Mouse (Mus musculus) brain, adult 2 months (tissue): ENCODE measurements around the gene Ssu2.

Experiments
- DNase-seq: peaks from one replicate; pipeline ENCODE4 v3.0.0; 2011; ENCODE audit warnings: low read depth, low spot score

Ssu2 gene

DNA sequence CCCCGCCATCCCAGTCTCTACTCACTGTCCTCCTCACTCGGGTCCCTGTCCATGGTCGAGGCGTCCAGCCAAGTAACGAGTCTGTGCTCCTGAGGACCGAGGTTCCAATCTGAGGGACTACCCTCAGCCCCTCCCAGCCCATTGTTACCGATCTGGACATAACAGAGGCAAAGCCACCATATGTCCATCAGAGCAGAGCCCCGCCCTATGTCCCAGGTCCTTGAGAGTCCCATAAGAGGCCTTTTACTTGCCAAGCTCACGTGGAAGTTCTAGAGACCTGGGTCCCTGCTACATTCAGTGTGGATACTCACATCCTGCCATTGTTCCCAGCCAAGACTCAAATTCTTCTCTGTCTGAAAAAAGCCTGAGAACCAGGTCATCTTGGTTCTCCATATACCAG, at the start of gene Ssu2:
Gene Ssu2, minus strand, starts transcription at position 77 of the 400 bp plus-strand sequence.
- DNase-seq: no peak

DNA sequence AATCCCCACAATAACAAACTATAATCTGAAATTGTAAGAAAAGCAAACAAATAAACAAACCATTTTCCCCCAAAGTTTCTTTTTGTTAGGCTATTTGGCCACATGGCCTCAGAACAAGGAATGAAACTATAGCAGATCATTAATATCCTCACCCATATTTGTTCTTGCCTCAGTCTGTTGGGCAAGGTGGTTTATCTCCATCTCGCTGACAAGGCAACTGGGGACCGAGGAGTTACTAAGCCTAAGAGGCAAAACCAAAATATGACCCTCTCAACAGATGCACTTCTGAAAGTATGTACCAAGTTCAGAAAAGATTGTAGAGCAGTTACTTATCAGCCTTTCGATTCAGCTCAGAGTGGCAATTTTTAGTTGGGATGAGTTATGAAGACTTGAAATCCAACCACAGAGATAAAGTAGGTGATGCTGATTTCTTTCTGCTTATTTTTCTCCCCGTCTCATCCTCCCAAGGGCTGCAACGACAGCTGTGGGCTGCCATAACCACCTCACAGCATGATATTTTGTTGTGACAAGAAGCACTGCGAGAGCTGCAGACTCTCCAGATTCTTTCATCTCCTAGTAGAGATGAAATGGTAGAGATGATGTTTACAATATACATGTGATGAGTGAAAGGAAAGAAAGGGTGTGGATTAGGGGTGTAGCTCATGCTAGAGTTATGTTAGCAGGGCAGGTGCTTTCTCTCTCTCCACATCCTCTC, 38.4 kb upstream of the Ssu2 start:
- peak; percentile 43 for DNase-seq

DNA sequence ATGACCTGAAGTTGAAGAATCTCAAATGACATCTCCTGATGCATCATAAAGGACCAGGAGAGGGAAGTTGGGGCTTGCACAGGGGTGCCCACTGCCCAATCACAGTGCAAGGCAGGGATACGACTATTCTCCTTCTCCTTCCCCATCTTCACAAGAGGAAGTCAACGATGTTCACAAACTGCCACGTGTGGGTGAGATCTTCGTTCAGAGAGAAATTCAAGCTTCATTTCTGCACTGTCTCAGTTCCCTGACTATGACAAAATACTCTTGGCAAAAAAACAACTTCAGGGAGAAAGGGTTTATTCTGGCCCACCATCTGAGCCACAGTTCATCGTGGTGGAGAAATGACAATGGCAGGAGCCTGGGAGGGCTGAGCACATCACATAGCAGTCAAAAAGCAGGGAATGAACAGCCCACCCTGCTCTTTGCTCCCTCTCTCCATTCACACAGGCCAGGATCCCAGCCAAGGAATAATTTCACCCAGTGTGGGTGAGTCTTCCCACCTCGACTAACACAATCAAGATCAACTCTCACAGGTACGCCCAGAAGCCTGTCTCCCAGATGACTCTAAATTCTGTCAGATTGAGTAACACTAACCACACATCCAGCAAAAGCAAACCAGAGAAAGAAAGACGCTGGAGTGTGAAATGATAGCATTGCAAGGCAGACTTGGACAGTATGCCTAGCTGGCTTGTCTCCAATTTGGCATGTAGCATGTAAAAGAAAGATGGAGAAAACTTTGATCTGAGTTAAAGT, 36.1 kb upstream of the Ssu2 start:
- peak; percentile 78 for DNase-seq

DNA sequence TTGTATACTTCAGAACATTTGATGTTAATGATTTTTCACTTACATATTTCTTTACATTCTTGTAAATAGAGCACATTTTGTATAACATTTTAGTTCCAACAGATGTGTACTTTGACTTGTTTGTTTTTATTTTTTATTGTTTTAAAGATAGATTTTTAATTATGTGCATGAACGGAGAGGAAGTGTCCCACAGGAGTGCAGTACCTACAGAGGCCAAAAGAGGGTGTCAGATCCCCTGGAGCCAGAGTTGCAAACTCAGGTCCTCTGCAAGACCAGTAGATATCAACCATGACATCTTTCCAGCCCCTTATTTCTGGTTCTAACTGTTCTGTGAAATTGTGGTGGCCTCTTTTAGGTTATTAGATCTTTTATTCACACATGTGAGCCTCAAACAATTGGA, 33.1 kb upstream of the Ssu2 start:
- DNase-seq: no peak

DNA sequence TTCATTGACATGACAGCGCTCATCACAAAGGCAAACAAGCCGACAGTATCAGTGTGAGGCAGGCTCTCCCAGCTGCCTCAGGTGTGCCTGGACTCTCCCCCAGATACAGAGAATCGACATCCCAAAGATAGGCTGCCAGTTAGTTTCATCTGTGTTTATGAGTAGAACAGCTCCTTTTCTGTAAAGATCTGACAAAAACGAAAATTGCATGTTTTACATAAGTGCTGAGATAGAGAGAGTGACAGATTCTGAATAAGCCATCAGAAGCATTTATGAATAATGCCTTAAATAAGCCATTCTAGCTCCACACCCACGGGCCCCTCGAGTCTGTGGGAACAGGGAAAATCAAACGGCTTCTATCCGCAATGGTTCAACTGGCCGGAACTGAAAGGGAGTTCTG, 31.5 kb upstream of the Ssu2 start:
- DNase-seq: peak; percentile 64

DNA sequence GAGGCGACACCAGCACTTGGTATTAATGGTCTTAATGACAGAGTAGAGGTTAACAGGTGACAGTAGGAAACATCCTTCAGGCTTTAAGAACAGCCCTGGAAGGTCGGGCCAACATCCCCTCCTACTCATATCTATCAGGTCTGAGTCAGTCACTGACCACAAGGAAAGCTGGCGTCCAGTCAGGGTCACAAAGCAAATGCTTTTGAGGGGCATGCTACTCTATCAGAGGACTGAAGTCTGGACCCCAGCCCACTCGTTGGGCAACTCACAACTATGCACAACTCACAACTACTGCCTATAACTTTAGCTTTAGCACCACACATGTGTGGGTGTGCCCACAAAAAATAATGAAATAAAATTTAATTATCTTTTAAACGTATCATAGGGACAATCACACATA, 16.3 kb upstream of the Ssu2 start:
- DNase-seq: no peak

DNA sequence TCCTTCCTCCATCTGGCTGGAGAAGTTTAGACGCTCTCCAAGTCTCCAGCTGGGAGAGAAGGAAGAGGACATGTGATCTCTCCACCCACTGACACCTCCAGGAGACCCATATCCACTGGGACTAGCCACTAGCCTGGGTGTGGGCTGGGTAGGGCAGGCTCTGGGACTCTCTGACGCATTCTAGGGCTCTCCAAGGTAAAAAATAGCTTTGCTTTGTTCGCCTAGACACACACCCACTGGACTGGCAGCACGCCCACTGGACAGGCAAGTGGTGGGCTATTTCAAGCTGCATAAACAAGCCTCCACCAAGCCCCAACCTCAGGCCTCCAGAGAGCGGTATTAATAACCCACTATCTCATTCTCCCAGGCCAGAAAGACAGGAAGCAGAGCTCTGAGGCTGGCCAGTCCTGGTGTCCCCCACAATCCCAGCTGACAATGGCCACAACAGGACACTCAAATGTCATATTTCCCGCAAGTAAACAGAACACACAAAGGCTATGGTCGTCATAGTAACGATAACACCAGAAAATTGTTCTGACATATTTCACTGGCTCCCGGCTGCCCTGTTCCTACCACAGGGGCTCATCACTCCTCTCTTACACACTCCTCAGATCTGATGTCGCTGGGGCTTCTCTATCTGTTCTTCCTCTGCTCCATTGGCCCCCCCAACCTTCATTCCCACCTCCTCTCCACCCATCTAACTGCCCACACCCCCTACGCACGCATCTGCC, 14.3 kb upstream of the Ssu2 start:
- DNase-seq: peak; percentile 81

DNA sequence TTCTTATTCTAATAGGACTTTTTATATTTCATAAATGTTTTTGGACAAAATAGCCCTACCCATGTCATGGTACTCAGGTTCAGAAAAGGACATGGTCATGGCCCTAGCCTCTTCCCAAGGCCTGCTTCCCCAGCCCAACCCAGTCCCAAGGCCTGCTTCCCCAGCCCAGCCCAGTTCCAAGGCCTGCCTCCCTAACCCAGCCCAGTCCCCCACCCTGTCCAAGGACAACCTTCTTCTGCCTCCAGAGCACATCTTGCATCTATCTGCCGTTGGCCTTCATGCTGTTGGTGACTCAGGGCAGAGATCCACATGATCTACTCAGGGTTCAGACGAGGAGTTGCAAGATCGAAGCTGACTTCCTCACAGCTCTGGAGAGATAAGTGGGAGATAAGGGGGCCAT, 9.5 kb upstream of the Ssu2 start:
- DNase-seq: no peak

DNA sequence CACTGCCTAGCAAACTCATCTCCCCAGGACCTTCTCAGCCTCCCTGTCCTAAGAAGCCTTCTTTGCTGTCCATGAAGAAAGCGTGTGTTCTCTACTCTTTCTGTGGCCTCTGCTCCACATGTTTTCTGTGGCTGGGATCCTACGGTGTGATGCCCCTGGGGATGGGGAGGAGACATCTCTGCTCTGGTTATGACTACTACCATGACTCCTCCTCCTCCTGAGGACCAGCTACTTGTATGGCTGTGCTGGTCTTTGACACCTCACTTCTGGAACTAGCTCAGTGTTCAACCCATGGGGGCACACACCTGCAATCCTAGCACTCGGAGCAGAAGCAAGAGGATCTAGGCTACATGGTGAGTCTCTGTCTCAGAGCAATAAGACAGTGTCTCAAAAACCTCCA, 8.5 kb upstream of the Ssu2 start:
- DNase-seq: no peak

DNA sequence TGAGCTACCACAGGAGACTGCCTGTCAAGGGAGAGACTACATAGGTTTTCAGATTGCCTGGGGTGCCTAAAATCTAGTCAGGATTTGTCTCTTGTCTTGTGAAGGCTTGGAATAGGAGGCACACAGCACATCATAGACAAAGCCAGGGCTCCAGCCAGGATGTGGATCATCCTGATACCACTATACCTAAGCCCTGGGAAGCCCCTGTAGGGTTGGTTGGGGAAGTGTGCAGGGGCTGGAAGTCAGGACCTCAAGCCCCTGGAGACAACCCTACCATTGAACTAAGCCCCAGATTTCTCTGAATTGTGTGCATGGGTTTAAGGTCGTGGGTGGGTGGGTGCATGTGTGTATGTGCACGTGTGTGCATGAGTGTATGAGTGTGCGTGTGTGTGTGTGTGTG, 562 bp upstream of the Ssu2 start:
- no peak for DNase-seq

DNA sequence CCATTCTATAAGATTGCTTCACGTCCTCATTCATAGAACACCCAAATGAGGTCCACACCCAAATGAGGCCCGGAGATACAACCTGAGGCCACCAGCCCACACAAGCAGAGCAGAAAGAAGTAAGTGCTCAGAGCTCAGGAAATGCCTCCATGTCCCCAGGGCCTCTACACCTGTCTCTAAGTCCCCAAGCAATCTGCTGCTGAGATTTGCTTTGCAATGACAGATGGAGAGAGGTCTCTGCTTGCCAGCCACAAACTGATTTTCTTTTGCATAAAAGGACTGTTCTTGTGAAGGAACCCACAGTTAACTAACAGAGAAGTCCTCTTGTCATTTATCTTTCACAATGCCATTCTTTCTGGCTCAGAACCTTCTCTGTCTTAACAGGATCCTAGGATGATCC, 1.6 kb downstream of the Ssu2 start:
- DNase-seq: peak; percentile 55

DNA sequence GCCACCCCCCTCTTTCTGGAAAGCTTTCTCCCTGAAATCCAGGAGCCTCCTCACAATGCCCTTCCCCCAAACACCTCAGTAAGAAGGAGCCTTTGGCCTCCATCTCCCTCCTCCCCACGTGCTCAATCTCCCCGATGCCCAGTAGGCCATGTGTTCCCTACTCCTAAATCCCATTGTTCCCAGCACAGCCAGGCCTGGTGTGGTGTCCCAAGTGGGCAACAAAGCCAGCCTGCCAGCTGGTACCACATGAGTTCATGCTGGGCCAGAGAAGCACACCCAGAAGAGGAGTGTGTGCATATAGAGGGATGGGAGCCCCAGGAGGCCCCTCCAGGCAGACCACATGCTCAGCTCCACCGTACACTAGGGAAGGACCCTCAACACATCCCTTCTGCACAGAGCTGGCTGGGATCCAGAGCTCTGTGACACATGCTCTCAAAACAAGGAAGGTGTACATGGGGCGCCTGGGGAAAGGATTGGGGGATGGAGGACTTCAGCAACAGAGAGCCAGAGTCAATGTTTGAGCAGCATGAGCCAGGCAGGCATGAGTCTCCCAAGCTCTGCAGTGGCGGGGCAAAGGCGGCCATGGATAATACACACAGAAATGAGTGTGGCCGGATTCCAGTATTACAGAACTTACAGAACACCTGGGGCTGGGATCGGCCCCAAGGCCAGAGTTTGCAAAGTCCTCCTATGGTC, 4.7 kb downstream of the Ssu2 start:
- DNase-seq: no peak

DNA sequence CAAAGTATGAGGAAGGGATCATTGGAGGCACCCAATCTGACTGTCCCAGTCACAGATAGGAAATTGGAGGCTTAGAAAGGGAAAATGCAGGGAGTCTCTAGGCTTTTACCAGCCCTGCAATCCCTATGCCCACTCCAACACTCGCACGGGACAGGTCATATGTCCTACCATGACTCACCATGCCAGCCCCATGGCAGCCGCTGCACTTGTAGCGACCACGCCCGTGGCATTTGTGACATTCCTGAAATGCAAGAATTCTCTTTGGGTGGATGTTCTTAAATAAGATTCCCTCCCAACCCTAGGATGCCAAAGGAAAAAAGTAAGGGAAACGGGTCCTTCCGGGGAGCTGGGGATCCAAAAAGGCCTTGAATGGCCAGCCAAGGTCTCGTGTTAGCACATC, 8.8 kb downstream of the Ssu2 start:
- DNase-seq: no peak

DNA sequence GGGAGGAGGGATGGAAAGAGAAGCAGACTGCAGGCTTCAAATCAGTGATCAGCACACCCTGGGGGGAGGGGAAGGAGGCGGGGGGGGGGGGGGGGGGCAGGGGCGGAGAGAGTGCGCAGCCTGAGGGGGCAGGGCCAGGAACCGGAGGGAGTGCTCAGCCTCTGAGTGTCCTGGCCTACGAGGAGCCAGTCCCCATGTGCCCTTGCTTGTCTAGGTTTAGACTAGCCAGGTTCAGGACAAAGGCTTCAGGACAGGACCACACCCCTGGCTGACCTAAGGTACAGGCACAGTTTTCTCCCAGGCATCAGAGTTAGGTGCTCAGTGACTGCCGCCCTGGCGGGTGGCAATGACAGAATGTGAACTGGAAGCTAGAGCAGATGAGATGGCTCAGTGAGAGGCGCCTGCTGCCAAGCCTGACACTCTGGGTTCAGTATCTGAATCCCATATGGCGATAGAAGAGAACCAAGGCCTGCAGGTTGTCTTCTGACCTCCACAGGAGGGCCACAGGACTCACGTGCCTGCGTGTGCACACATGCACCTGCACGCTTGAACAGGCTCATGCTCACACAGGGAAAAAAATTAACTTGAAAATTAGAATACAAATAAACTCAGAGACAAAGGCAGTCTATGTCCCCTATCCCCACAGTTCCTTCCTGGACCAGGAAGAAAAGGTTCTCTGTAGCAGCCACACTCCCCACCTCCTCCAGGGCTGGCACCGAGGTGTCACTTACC, 12.0 kb downstream of the Ssu2 start:
- DNase-seq: no peak

DNA sequence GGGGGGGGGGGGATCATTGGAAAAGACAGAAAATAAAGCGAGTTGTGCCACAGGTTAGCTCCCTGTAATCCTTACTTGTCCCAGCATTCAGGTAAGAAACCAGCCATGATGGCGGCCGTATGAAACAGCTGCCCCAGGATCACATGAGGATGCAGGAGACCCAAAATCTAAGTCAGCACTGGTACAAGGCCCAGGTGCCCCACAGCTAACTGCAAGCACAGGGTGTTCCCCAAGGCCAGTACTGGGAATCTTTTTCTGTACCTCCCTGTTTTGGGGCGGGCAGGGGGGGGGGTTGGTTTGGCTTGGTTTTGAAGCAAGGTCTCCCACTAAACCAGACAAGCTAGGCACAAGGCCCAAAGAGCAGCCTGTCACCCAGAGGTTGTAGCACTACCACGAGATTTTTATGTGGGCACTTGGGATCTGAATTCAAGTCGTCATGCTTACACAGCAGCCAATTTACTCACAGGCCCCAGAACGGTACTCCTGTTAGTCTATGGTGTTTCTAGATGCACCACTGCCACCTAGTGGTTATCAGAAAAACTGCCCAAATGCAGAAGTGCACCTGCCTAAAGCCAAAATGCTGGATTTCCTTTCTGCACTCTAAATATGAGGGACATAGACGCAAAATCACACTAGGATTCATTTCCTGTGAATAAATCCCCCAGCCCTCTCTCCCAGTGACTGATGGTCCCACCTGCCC, 13.8 kb downstream of the Ssu2 start:
- peak; percentile 65 for DNase-seq

DNA sequence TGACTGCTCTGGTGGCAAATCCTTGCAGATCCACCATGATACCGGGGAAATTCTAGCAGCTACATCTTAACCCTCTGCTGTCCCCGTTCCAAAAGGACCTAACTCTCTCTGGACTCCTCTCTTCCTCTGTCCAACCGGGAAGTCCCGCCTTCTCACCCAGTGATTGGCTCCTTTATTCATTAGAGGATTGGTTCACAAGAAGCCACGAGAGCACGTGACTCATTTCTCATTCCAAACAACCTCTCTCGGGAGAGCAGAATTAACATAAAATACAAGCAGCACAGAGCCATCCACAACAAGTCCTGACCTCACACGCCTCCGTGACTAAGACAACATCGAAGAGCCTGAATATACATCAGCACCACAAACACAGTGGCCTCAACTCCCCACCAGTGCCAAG, 22.5 kb downstream of the Ssu2 start:
- no peak for DNase-seq

DNA sequence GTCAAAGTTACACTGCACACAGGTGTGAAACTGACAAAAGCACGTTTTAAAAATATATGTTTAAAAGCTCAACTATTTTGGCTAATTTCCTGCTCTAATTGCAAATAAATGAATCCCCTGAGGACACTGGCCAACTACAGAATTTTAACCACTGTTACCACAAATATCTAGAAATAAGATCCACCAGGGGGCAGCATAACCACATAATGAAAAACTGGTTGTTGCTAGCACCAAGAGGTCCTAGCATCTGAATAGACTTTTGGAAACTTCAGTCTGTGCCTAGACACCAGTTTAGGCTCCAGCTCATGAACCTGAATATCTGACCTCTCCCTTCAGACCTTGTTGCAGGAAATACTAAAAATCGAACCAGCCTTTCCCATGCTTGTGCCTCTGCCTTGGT, 23.2 kb downstream of the Ssu2 start:
- peak; percentile 58 for DNase-seq

DNA sequence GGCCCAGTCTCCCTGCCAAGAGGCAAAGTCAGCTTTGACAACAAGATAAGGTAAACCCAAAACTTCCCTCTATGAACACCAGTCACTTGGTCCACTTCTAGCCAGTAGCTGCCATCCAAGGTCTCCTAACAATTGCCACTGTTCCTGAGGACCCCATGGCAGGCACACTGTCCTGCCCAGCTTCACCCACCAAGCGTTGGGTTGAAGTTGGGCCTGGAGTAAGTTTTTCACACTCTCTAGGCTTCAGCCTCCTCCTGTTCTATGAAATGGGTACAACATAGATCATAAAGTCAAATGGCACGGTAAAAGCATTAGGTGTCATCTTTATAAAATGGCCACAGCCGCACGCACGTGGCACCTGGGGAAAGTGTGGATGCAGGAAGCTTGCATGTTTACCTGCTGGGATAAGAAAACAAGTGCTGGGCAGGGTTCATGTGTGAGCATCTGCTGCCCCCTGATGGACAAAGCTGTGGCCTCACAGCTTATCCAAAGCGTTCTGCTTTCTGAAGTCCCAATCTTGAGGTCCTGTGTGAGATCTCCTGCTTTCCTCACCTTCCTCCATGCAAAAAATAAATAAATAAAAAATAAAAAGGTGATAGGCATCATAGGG, 25.4 kb downstream of the Ssu2 start:
- DNase-seq: peak; percentile 81

DNA sequence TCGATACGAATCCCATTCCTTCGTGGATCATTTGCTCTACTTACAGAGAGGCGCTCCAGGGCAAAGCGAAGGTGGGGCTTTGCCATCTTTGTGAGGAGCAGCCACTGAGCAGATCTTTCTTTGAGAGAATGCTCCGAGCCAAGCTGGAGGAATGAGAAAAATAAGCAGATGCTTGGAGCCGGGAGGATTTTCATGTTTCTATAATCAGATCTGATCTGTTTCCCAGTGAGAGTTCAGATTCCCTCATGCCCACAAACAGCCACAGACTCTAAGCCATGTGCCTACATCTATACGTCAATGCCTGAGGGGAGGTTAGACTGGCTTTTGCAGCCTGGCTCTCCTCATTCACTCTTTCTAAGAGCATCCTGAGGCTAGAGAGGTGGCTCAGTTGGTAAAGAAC, 27.1 kb downstream of the Ssu2 start:
- DNase-seq: peak; percentile 61

DNA sequence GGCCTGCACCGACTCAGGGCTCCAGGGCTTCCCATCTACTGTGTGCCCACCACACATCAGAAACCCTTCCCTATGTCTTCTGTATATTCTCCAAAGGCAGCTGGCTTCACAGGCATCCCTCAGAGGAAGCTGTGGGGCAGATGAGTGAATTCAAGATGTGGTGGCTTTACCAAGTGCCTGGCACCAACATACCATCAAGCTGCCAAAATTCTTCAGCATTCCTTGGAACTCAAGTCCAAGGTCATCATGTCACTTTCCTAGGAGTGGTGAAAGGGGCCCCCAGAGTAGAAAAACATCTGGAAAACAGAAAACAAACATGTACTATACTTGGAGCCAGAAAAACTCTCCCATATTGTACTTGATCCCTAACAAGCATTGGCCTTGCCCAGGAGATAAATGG, 28.5 kb downstream of the Ssu2 start:
- DNase-seq: no peak
